Mouse (Mus musculus) adrenal gland, postnatal 25 days (tissue): ENCODE results near the gene A230050P20Rik. TPM values are rescaled to one million over a fixed set of nuclear protein-coding genes. Genes with fewer than 3 reads are reported as not detected.

Experiments
- DNase-seq: peaks from one replicate; pipeline ENCODE4 v3.0.0; 2021; ENCODE audit warnings: mixed read lengths
- microRNA-seq, 2 experiments: library from miRNA; unstranded; fragments of <30 nt; microRNA quantifications; one replicate each; pipeline ENCODE4 v1.2.0; 2021
- total RNA-seq: library from RNA; stranded (reverse); gene quantifications from 2 replicates; pipeline ENCODE4 v1.2.3, GENCODE M21; 2021

A230050P20Rik gene
- total RNA-seq, 1 experiment from 2014 or later = 33.4 TPM

- DNase-seq = no peak
These were observed 29.5 kb downstream of the A230050P20Rik start for GRCm38 (mm10) chr9:20897736-20898510.

- peak; percentile 88 for DNase-seq
These were observed 30.1 kb downstream of the A230050P20Rik start, which contains the start of gene Eif3g for GRCm38 (mm10) chr9:20898511-20899073. TSS of gene Eif3g (minus strand) at chr9:20898623.

GRCm38 (mm10) chr9:20901466-20902173 lies 33.2 kb downstream of the A230050P20Rik start:
- DNase-seq = no peak

GRCm38 (mm10) chr9:20902174-20902491 lies 33.7 kb downstream of the A230050P20Rik start:
- no peak for DNase-seq

- DNase-seq = no peak
These were observed 41.5 kb downstream of the A230050P20Rik start for GRCm38 (mm10) chr9:20909948-20910347.

GRCm38 (mm10) chr9:20916160-20916559 lies 47.7 kb downstream of the A230050P20Rik start:
- no peak for DNase-seq

- DNase-seq = no peak
These were observed 54.8 kb downstream of the A230050P20Rik start for GRCm38 (mm10) chr9:20923258-20923657.

Small RNA genes within 50 kb of the gene (microRNA-seq; reads per million reads assigned to microRNA genes)
- gene Mir7081 = 0.36 to 0.69 reads per million in 2 experiments

Other genes starting within 250 kb of the A230050P20Rik start
- gene Ubl5, start 225.8 kb upstream of the A230050P20Rik start, total RNA-seq = 331 and 363 TPM in 2 replicates
- 20.5 and 30.0 TPM in 2 replicates for gene Fbxl12, start 223.9 kb upstream of the A230050P20Rik start, total RNA-seq
- 21.6 and 24.8 TPM in 2 replicates for gene Pin1, start 216.5 kb upstream of the A230050P20Rik start, total RNA-seq
- 0.46 and 0.52 TPM in 2 replicates for gene Olfm2, start 122.3 kb upstream of the A230050P20Rik start, total RNA-seq
- 178 and 222 TPM in 2 replicates for gene Col5a3, start 53.6 kb upstream of the A230050P20Rik start, total RNA-seq
- not detected in 2 replicates for gene Rdh8, start 50.1 kb upstream of the A230050P20Rik start, total RNA-seq
- gene Angptl6, start 11.1 kb downstream of the A230050P20Rik start, total RNA-seq = 2.9 and 3.7 TPM in 2 replicates
- gene Ppan, start 19.5 kb downstream of the A230050P20Rik start, total RNA-seq = 37.2 and 37.3 TPM in 2 replicates
- gene Eif3g, start 30.0 kb downstream of the A230050P20Rik start, total RNA-seq = 143 and 150 TPM in 2 replicates
- 61.3 and 68.1 TPM in 2 replicates for gene Dnmt1, start 91.2 kb downstream of the A230050P20Rik start, total RNA-seq
- 16.2 and 16.9 TPM in 2 replicates for gene S1pr2, start 108.1 kb downstream of the A230050P20Rik start, total RNA-seq
- 113 and 122 TPM in 2 replicates for gene Mrpl4, start 134.1 kb downstream of the A230050P20Rik start, total RNA-seq
- gene Icam1, start 147.3 kb downstream of the A230050P20Rik start, total RNA-seq = 6.5 and 8.9 TPM in 2 replicates
- gene Icam4, start 160.7 kb downstream of the A230050P20Rik start, total RNA-seq = 1.6 and 1.9 TPM in 2 replicates
- gene Icam5, start 163.4 kb downstream of the A230050P20Rik start, total RNA-seq = 0.43 and 0.49 TPM in 2 replicates
- not detected in 2 replicates for gene Zglp1, start 198.5 kb downstream of the A230050P20Rik start, total RNA-seq
- 0.52 TPM in 1 of 2 replicates, not detected in the other for gene Gm49373, start 204.5 kb downstream of the A230050P20Rik start, total RNA-seq
- gene Fdx1l, start 205.0 kb downstream of the A230050P20Rik start, total RNA-seq = 32.4 and 36.5 TPM in 2 replicates
- gene Gm38431, start 223.4 kb downstream of the A230050P20Rik start, total RNA-seq = 2.5 and 9.4 TPM in 2 replicates
- 52.1 and 60.0 TPM in 2 replicates for gene Raver1, start 223.4 kb downstream of the A230050P20Rik start, total RNA-seq